Mouse (Mus musculus) liver, embryonic 16.5 days (tissue): ENCODE data around the gene Cntn1. TPM values are rescaled to one million over a fixed set of nuclear protein-coding genes. Genes with fewer than 3 reads are reported as not detected.

Experiments
- ATAC-seq: fragments of 200-750 bp; cut with Nextera tagmentation; 2 replicates; pipeline ENCODE4 v1.8.0; 2017; ENCODE audit warnings: low read depth, mild to moderate bottlenecking, moderate number of reproducible peaks, moderate library complexity
- H3K27ac ChIP-seq: fragments of 300-500 bp; sonication (generic); 2 replicates; pipeline ENCODE4 v1.5.1; 2014; ENCODE audit warnings: mild to moderate bottlenecking, low read length
- H3K27me3 ChIP-seq: fragments of 300-500 bp; sonication (generic); 2 replicates; pipeline ENCODE4 v1.6.1; 2014; ENCODE audit warnings: low read depth, low read length, mixed read lengths; ENCODE audit not compliant: control insufficient read depth, insufficient read depth
- H3K36me3 ChIP-seq: fragments of 300-500 bp; sonication (generic); 2 replicates; pipeline ENCODE4 v1.6.1; 2014; ENCODE audit warnings: mild to moderate bottlenecking; ENCODE audit not compliant: control insufficient read depth, insufficient read depth
- H3K4me1 ChIP-seq: fragments of 300-500 bp; sonication (generic); 2 replicates; pipeline ENCODE4 v1.6.1; 2014; ENCODE audit warnings: low read depth, low read length, mixed read lengths; ENCODE audit not compliant: control insufficient read depth
- H3K4me2 ChIP-seq: fragments of 300-500 bp; sonication (generic); 2 replicates; pipeline ENCODE4 v1.6.1; 2014; ENCODE audit warnings: low read depth, low read length, mixed read lengths
- H3K4me3 ChIP-seq: fragments of 300-500 bp; sonication (generic); 2 replicates; pipeline ENCODE4 v1.5.1; 2014; ENCODE audit warnings: low read depth, mild to moderate bottlenecking, low read length
- H3K9ac ChIP-seq: fragments of 300-500 bp; sonication (generic); 2 replicates; pipeline ENCODE4 v1.6.1; 2014; ENCODE audit warnings: low read depth, low read length
- H3K9me3 ChIP-seq: fragments of 300-500 bp; sonication (generic); replicated peaks from 2 replicates; pipeline ENCODE4 v1.6.1; 2016; ENCODE audit warnings: low read length; ENCODE audit not compliant: control insufficient read depth
- WGBS: fragments of 180-500 bp; shearing (Covaris S2); extraction: QIAGEN DNeasy Blood & Tissue Kit; methylation state at CpG from one replicate; pipeline ENCODE4 v1.1.7; 2014; ENCODE audit not compliant: insufficient replicate concordance; 5-methylcytosine and 5-hydroxymethylcytosine counted together
- polyA plus RNA-seq: library from polyadenylated mRNA; unstranded; fragments of >200 nt; fragmentation: Nextera tagmentation; extraction: Ambion mirVana; gene quantifications from 2 replicates; pipeline ENCODE4 v1.2.1, GENCODE M21; 2015

Cntn1 gene
- polyA plus RNA-seq, 1 experiment from 2014 or later = 0.08 TPM

GRCm38 (mm10) chr15:92271801-92272365 is 220.9 kb downstream of the Cntn1 start:
- no peak for ATAC-seq
- Histone ChIP-seq H3K4me2 (no peak overlapping the region), H3K9ac (no peak overlapping the region), H3K27ac (no peak overlapping the region), H3K36me3 (no peaks in the 10 kb centered on the region), H3K4me3 (no peak overlapping the region), H3K4me1 (no peaks in the 10 kb centered on the region), H3K27me3 (no peaks in the 10 kb centered on the region), H3K9me3 (no peaks in the 10 kb centered on the region)
- 63% methylated on average over 6 of the region's 6 CpGs for WGBS

GRCm38 (mm10) chr15:92276826-92277225 is 225.9 kb downstream of the Cntn1 start:
- no peak overlapping the region for H3K9ac ChIP-seq
- no peak overlapping the region for H3K4me3 ChIP-seq
- ATAC-seq = no peak
- H3K36me3 ChIP-seq = no peaks in the 10 kb centered on the region
- no peak overlapping the region for H3K4me2 ChIP-seq
- no peaks in the 10 kb centered on the region for H3K27me3 ChIP-seq
- 38% methylated on average over 4 of the region's 4 CpGs for WGBS
- H3K9me3 ChIP-seq = no peaks in the 10 kb centered on the region
- H3K4me1 ChIP-seq = no peaks in the 10 kb centered on the region
- H3K27ac ChIP-seq = no peak overlapping the region

- WGBS = 63% methylated on average over 4 of the region's 4 CpGs
- ATAC-seq = no peak
Observed at GRCm38 (mm10) chr15:92277984-92278383, 227.0 kb downstream of the Cntn1 start.

GRCm38 (mm10) chr15:92280966-92281365 is 230.0 kb downstream of the Cntn1 start:
- 52% methylated on average over 6 of the region's 6 CpGs for WGBS
- no peaks in the 10 kb centered on the region for H3K4me1 ChIP-seq
- no peak overlapping the region for H3K4me3 ChIP-seq
- H3K9me3 ChIP-seq = no peaks in the 10 kb centered on the region
- H3K36me3 ChIP-seq = no peaks in the 10 kb centered on the region
- H3K27me3 ChIP-seq = no peaks in the 10 kb centered on the region
- no peak for ATAC-seq
- H3K4me2 ChIP-seq = no peak overlapping the region
- no peak overlapping the region for H3K9ac ChIP-seq
- H3K27ac ChIP-seq = no peak overlapping the region

More at GRCm38 (mm10) chr15:92277984-92278383, 227.0 kb downstream of the Cntn1 start:
- no peaks in the 10 kb centered on the region for H3K27me3 ChIP-seq
- H3K36me3 ChIP-seq = no peaks in the 10 kb centered on the region
- H3K9me3 ChIP-seq = no peaks in the 10 kb centered on the region
- no peaks in the 10 kb centered on the region for H3K4me1 ChIP-seq
- no peak overlapping the region for H3K27ac ChIP-seq
- no peak overlapping the region for H3K4me2 ChIP-seq
- H3K4me3 ChIP-seq = no peak overlapping the region
- H3K9ac ChIP-seq = no peak overlapping the region

- Histone ChIP-seq H3K27me3 (no peaks in the 10 kb centered on the region), H3K36me3 (no peaks in the 10 kb centered on the region), H3K9me3 (no peaks in the 10 kb centered on the region), H3K4me2 (no peak overlapping the region), H3K27ac (no peak overlapping the region), H3K9ac (no peak overlapping the region), H3K4me1 (no peaks in the 10 kb centered on the region), H3K4me3 (no peak overlapping the region)
- no peak for ATAC-seq
- WGBS = 42% methylated on average over 4 of the region's 4 CpGs
Observed at GRCm38 (mm10) chr15:92287616-92288015, 236.7 kb downstream of the Cntn1 start.

GRCm38 (mm10) chr15:92296479-92296878 is 245.5 kb downstream of the Cntn1 start:
- no peaks in the 10 kb centered on the region for H3K27me3 ChIP-seq
- no peak for ATAC-seq
- no peak overlapping the region for H3K4me2 ChIP-seq
- H3K9me3 ChIP-seq = no peaks in the 10 kb centered on the region
- no peak overlapping the region for H3K9ac ChIP-seq
- no peak overlapping the region for H3K4me3 ChIP-seq
- 58% methylated on average over 3 of the region's 3 CpGs for WGBS
- no peaks in the 10 kb centered on the region for H3K4me1 ChIP-seq
- H3K36me3 ChIP-seq = no peaks in the 10 kb centered on the region
- no peak overlapping the region for H3K27ac ChIP-seq

GRCm38 (mm10) chr15:92302796-92303195 is 251.8 kb downstream of the Cntn1 start:
- Histone ChIP-seq H3K27me3 (no peaks in the 10 kb centered on the region), H3K9ac (no peak overlapping the region), H3K4me3 (no peak overlapping the region), H3K27ac (no peak overlapping the region), H3K36me3 (no peaks in the 10 kb centered on the region), H3K9me3 (no peaks in the 10 kb centered on the region), H3K4me1 (no peaks in the 10 kb centered on the region), H3K4me2 (no peak overlapping the region)
- 70% methylated on average over 6 of the region's 6 CpGs for WGBS
- ATAC-seq = no peak

- H3K36me3 ChIP-seq = no peaks in the 10 kb centered on the region
- ATAC-seq = no peak
- no peaks in the 10 kb centered on the region for H3K27me3 ChIP-seq
- H3K9me3 ChIP-seq = no peaks in the 10 kb centered on the region
- H3K4me1 ChIP-seq = no peaks in the 10 kb centered on the region
- H3K4me3 ChIP-seq = no peak overlapping the region
- no peak overlapping the region for H3K4me2 ChIP-seq
- no peak overlapping the region for H3K9ac ChIP-seq
- WGBS = 65% methylated on average over 5 of the region's 5 CpGs
- no peak overlapping the region for H3K27ac ChIP-seq
Observed at GRCm38 (mm10) chr15:92304221-92304620, 253.3 kb downstream of the Cntn1 start.

- H3K36me3 ChIP-seq = no peaks in the 10 kb centered on the region
- H3K27me3 ChIP-seq = no peaks in the 10 kb centered on the region
- WGBS = 64% methylated on average over 6 of the region's 6 CpGs
- no peaks in the 10 kb centered on the region for H3K9me3 ChIP-seq
- no peak overlapping the region for H3K9ac ChIP-seq
- no peak for ATAC-seq
- H3K4me3 ChIP-seq = no peak overlapping the region
- H3K27ac ChIP-seq = no peak overlapping the region
- no peaks in the 10 kb centered on the region for H3K4me1 ChIP-seq
- no peak overlapping the region for H3K4me2 ChIP-seq
Observed at GRCm38 (mm10) chr15:92321959-92322358, 271.0 kb downstream of the Cntn1 start.
